Mouse (Mus musculus): ENCODE measurements at regions not wholly inside any gene's neighbourhood (a gene's known extent, or its start where the extent isn't known, plus 50 kb on each side); places are given as distances from the start of the nearest gene placed in this dataset.

GRCm38 (mm10) chr7:70575614-70576013 lies 209.1 kb upstream of the Nr2f2 start:
- DNase-seq (ENCODE audit: low read depth): no peak

- peak; percentile 3 for DNase-seq (ENCODE audit: low read depth)
These were observed 207.7 kb upstream of the Nr2f2 start for GRCm38 (mm10) chr7:70574194-70574593.

GRCm38 (mm10) chr7:70565034-70565433 lies 198.5 kb upstream of the Nr2f2 start:
- DNase-seq (ENCODE audit: low read depth): no peak

- no peak for DNase-seq (ENCODE audit: low read depth)
These were observed 182.5 kb upstream of the Nr2f2 start for GRCm38 (mm10) chr7:70548936-70549450.

GRCm38 (mm10) chr7:70541881-70542665 lies 175.5 kb upstream of the Nr2f2 start:
- DNase-seq (ENCODE audit: low read depth): no peak

- no peak for DNase-seq (ENCODE audit: low read depth)
These were observed 172.6 kb upstream of the Nr2f2 start for GRCm38 (mm10) chr7:70539121-70539642.

GRCm38 (mm10) chr7:70536046-70536445 lies 169.5 kb upstream of the Nr2f2 start:
- DNase-seq (ENCODE audit: low read depth): no peak

GRCm38 (mm10) chr7:70533552-70533951 lies 167.0 kb upstream of the Nr2f2 start:
- DNase-seq (ENCODE audit: low read depth): no peak

- DNase-seq (ENCODE audit: low read depth): no peak
These were observed 161.4 kb upstream of the Nr2f2 start for GRCm38 (mm10) chr7:70527921-70528320.

- DNase-seq (ENCODE audit: low read depth): no peak
These were observed 158.8 kb upstream of the Nr2f2 start for GRCm38 (mm10) chr7:70525372-70525771.

- no peak for DNase-seq (ENCODE audit: low read depth)
These were observed 158.2 kb upstream of the Nr2f2 start for GRCm38 (mm10) chr7:70524744-70525143.

GRCm38 (mm10) chr7:70524251-70524650 lies 157.7 kb upstream of the Nr2f2 start:
- no peak for DNase-seq (ENCODE audit: low read depth)

GRCm38 (mm10) chr7:70516741-70517140 lies 150.2 kb upstream of the Nr2f2 start:
- no peak for DNase-seq (ENCODE audit: low read depth)

- no peak for DNase-seq (ENCODE audit: low read depth)
These were observed 148.9 kb upstream of the Nr2f2 start for GRCm38 (mm10) chr7:70515341-70515851.

- DNase-seq (ENCODE audit: low read depth): peak; percentile 48
These were observed 148.1 kb upstream of the Nr2f2 start for GRCm38 (mm10) chr7:70514666-70515065.

- no peak for DNase-seq (ENCODE audit: low read depth)
These were observed 145.8 kb upstream of the Nr2f2 start for GRCm38 (mm10) chr7:70512354-70512753.

- no peak for DNase-seq (ENCODE audit: low read depth)
These were observed 139.2 kb upstream of the Nr2f2 start for GRCm38 (mm10) chr7:70505671-70506181.

- DNase-seq (ENCODE audit: low read depth): no peak
These were observed 135.3 kb upstream of the Nr2f2 start for GRCm38 (mm10) chr7:70501821-70502220.

- no peak for DNase-seq (ENCODE audit: low read depth)
These were observed 130.1 kb upstream of the Nr2f2 start for GRCm38 (mm10) chr7:70496541-70497154.

- peak; percentile 11 for DNase-seq (ENCODE audit: low read depth)
These were observed 117.7 kb upstream of the Nr2f2 start for GRCm38 (mm10) chr7:70484201-70484600.

GRCm38 (mm10) chr7:70483536-70483935 lies 117.0 kb upstream of the Nr2f2 start:
- DNase-seq (ENCODE audit: low read depth): no peak

GRCm38 (mm10) chr7:70481880-70482279 lies 115.3 kb upstream of the Nr2f2 start:
- no peak for DNase-seq (ENCODE audit: low read depth)

GRCm38 (mm10) chr7:70472786-70473185 lies 106.3 kb upstream of the Nr2f2 start:
- no peak for DNase-seq (ENCODE audit: low read depth)

Data from fibroblast of lung, adult 2 months (primary cell).